Mouse (Mus musculus) heart, embryonic 16.5 days (tissue): ENCODE data around the gene B4galt3. TPM values are rescaled to one million over a fixed set of nuclear protein-coding genes. Genes with fewer than 3 reads are reported as not detected.

Source experiments
- ATAC-seq: fragments of 200-750 bp; cut with Nextera tagmentation; replicated peaks from 2 replicates; pipeline ENCODE4 v1.8.0; 2017; ENCODE audit warnings: moderate number of reproducible peaks; ENCODE audit not compliant: insufficient read depth, low FRiP score; ENCODE audit errors: extremely low read depth
- H3K27ac ChIP-seq: fragments of 300-500 bp; sonication (generic); 2 replicates; pipeline ENCODE4 v1.5.1; 2014; ENCODE audit warnings: mild to moderate bottlenecking, low read length, control low read depth, moderate library complexity
- H3K27me3 ChIP-seq: fragments of 300-500 bp; sonication (generic); 2 replicates; pipeline ENCODE4 v1.6.1; 2014; ENCODE audit warnings: low read length, mixed read lengths; ENCODE audit not compliant: control insufficient read depth, insufficient read depth
- H3K36me3 ChIP-seq: fragments of 300-500 bp; sonication (generic); 2 replicates; pipeline ENCODE4 v1.6.1; 2014; ENCODE audit not compliant: control insufficient read depth, insufficient read depth
- H3K4me1 ChIP-seq: fragments of 300-500 bp; sonication (generic); 2 replicates; pipeline ENCODE4 v1.6.1; 2014; ENCODE audit warnings: low read length, mixed read lengths; ENCODE audit not compliant: control insufficient read depth, insufficient read depth
- H3K4me2 ChIP-seq: fragments of 300-500 bp; sonication (generic); 2 replicates; pipeline ENCODE4 v1.6.1; 2014; ENCODE audit warnings: low read depth, mild to moderate bottlenecking, control low read depth, low read length
- H3K4me3 ChIP-seq: fragments of 300-500 bp; sonication (generic); 2 replicates; pipeline ENCODE4 v1.5.1; 2014; ENCODE audit warnings: mild to moderate bottlenecking, control low read depth, low read length
- H3K9ac ChIP-seq: fragments of 300-500 bp; sonication (generic); 2 replicates; pipeline ENCODE4 v1.6.1; 2014; ENCODE audit warnings: low read length, control low read depth
- H3K9me3 ChIP-seq: fragments of 300-500 bp; sonication (generic); replicated peaks from 2 replicates; pipeline ENCODE4 v1.6.1; 2016; ENCODE audit warnings: low read length; ENCODE audit not compliant: control insufficient read depth
- WGBS: fragments of 180-500 bp; shearing (Covaris S2); extraction: QIAGEN DNeasy Blood & Tissue Kit; methylation state at CpG from one replicate; pipeline ENCODE4 v1.1.7; 2014; 5-methylcytosine and 5-hydroxymethylcytosine counted together
- polyA plus RNA-seq: library from polyadenylated mRNA; unstranded; fragments of >200 nt; fragmentation: Nextera tagmentation; extraction: Ambion mirVana; gene quantifications from 2 replicates; pipeline ENCODE4 v1.2.1, GENCODE M21; 2015

Gene B4galt3
- polyA plus RNA-seq, result 47.5 and 54.9 TPM in 2 replicates

- peak; percentile 95 for ATAC-seq
- Histone ChIP-seq H3K36me3 (peaks cover 25% of the 10 kb centered on the region), H3K4me3 (peak within 1 kb of the TSS; percentile 93), H3K9ac (peak within 1 kb of the TSS; percentile 95), H3K9me3 (no peaks in the 10 kb centered on the region), H3K27ac (peak within 1 kb of the TSS; percentile 73), H3K4me1 (peaks cover 16% of the 10 kb centered on the region), H3K4me2 (peak within 1 kb of the TSS; percentile 100), H3K27me3 (no peaks in the 10 kb centered on the region)
- WGBS, result 4% methylated on average over 36 of the region's 36 CpGs
These were observed at the start of gene B4galt3 for GRCm38 (mm10) chr1:171269848-171270572. B4galt3 (plus strand) TSS chr1:171270328.

- Histone ChIP-seq H3K9ac (peak overlapping the region; percentile 78), H3K9me3 (no peaks in the 10 kb centered on the region), H3K4me2 (peak overlapping the region; percentile 79), H3K27me3 (no peaks in the 10 kb centered on the region), H3K36me3 (peaks cover 19% of the 10 kb centered on the region), H3K4me3 (peak overlapping the region; percentile 73), H3K4me1 (peaks cover 10% of the 10 kb centered on the region), H3K27ac (peak overlapping the region; percentile 24; the same call in 1 of the 2 replicates)
- 9% methylated on average over 10 of the region's 10 CpGs for WGBS
- 0 out of 2 replicates have a peak, but pooled peaks have one; percentile 2 for ATAC-seq
These were observed 49.3 kb upstream of the B4galt3 start for GRCm38 (mm10) chr1:171220871-171221270.

DNA sequence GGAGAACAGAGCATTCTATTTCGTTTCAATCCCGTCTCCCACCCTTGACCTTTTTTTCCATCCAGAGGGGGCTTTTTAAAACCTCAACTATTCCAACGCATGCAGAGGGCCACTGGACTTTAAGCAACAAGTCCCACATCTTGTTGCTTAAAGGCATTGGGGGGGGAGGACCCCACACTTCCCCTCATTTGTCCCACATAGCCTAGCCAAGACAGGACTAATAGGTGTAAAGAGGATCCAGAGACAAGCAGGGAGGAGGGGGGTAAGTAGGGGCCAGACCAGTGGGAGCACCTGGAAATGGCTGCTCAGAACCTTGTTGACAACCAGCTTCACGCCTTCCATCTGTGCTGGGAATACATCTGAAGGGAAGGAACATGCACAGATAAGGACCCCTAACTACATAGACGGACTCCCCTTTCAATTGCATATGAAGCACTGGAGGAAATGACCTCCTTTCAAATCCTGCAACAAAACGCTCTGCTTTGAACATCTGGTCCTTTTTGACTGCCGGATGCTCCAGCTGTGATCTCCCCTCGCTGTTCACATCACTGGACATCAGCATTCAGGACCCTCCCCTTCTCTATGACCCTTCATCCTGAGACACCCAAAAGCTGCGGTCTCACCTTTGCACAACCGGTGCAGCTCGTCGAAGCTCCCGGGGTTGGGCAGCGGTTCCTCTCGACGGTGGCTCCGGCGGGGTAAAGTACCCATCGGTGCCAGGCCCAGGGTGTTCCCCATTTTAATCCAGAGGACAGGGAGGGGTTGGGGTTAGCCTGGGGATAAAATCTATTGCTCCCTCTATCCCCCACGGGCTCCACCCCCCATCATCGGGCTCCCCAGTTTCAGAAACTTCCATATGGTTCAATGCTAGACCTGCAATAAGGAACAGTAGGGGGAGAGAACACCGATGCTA lies 48.6 kb upstream of the B4galt3 start:
- H3K4me2 ChIP-seq, result peak overlapping the region; percentile 79
- peak overlapping the region; percentile 78 for H3K9ac ChIP-seq
- peak overlapping the region; percentile 58 for H3K27ac ChIP-seq
- peaks cover 10% of the 10 kb centered on the region for H3K4me1 ChIP-seq
- 3% methylated on average over 22 of the region's 22 CpGs for WGBS
- peaks cover 19% of the 10 kb centered on the region for H3K36me3 ChIP-seq
- peak overlapping the region; percentile 73 for H3K4me3 ChIP-seq
- no peaks in the 10 kb centered on the region for H3K9me3 ChIP-seq
- H3K27me3 ChIP-seq, result no peaks in the 10 kb centered on the region
- ATAC-seq, result 0 out of 2 replicates have a peak, but pooled peaks have one; percentile 0

DNA sequence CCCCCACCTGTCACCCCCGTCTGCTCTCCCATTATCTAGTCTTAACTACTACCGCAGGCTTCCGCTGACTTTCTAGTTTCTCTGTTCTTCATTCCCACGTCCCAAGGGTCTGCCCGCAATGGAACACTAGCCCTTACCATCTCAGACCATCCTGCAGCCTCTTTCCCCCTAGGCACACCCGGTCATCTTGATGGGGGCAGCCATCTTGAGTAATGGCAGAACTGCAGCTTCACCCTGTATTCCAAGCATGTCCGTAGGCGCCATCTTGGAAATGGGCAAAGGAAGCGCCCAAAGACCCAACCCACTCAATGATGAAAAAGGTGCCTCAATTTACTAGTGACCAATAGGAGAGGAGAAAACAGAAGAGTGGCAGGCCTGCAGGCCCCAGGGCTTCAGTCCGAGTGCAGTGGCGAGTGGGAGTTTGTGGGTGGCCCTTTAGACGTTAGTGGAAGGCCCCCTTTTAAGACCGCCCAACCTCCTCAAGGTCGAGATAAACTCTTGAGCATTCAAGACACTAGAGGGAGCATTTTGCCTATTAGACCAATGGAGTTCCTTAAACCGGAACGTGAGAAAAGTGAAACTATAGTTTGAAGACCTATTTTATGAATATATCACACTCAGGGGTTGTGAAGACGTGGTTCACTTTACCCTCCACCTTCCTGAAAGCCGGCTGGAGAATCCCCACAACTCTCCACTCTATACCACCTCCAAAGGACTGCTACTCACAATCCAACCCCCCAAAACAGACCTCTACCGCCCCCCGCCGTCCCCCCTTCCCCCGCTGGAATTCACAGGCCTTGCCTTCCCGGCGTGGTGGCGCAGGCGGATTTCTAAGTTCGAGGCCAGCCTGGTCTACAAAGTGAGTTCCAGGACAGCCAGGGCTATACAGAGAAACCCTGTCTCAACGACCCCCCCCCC lies 47.6 kb upstream of the B4galt3 start, which contains the start of gene Tomm40l:
TSS of gene Tomm40l (minus strand) at position 277 of the 918 bp plus-strand sequence.
- Histone ChIP-seq H3K9me3 (no peaks in the 10 kb centered on the region), H3K4me3 (peak within 1 kb of the TSS; percentile 73), H3K4me2 (peak within 1 kb of the TSS; percentile 79), H3K36me3 (peaks cover 19% of the 10 kb centered on the region), H3K27me3 (no peaks in the 10 kb centered on the region), H3K4me1 (peaks cover 10% of the 10 kb centered on the region), H3K27ac (peak within 1 kb of the TSS; percentile 90), H3K9ac (peak within 1 kb of the TSS; percentile 78)
- WGBS, result 2% methylated on average over 28 of the region's 28 CpGs
- ATAC-seq, result peak; percentile 95

GRCm38 (mm10) chr1:171223168-171223567 lies 47.0 kb upstream of the B4galt3 start:
- no peak for ATAC-seq
- WGBS, result 81% methylated on average over 6 of the region's 6 CpGs
- peaks cover 10% of the 10 kb centered on the region for H3K4me1 ChIP-seq
- peak overlapping the region; percentile 69 for H3K9ac ChIP-seq
- H3K36me3 ChIP-seq, result peaks cover 19% of the 10 kb centered on the region
- peak overlapping the region; percentile 90 for H3K27ac ChIP-seq
- H3K4me3 ChIP-seq, result peak overlapping the region; percentile 51
- no peaks in the 10 kb centered on the region for H3K27me3 ChIP-seq
- H3K4me2 ChIP-seq, result peak overlapping the region; percentile 56
- H3K9me3 ChIP-seq, result no peaks in the 10 kb centered on the region

- no peak overlapping the region for H3K9ac ChIP-seq
- WGBS, result 58% methylated on average over 2 of the region's 2 CpGs
- no peaks in the 10 kb centered on the region for H3K27me3 ChIP-seq
- no peak overlapping the region for H3K27ac ChIP-seq
- H3K4me2 ChIP-seq, result no peak overlapping the region
- H3K4me1 ChIP-seq, result peaks cover 10% of the 10 kb centered on the region
- no peaks in the 10 kb centered on the region for H3K9me3 ChIP-seq
- peaks cover 15% of the 10 kb centered on the region for H3K36me3 ChIP-seq
- H3K4me3 ChIP-seq, result no peak overlapping the region
- no peak for ATAC-seq
These were observed 46.3 kb upstream of the B4galt3 start for GRCm38 (mm10) chr1:171223796-171224195.

- ATAC-seq, result no peak
- Histone ChIP-seq H3K4me2 (no peak within 1 kb of the TSS), H3K27ac (no peak within 1 kb of the TSS), H3K9me3 (no peaks in the 10 kb centered on the region), H3K36me3 (peaks cover 5% of the 10 kb centered on the region), H3K27me3 (no peaks in the 10 kb centered on the region), H3K9ac (no peak within 1 kb of the TSS), H3K4me1 (peaks cover 10% of the 10 kb centered on the region), H3K4me3 (no peak within 1 kb of the TSS)
- WGBS, result 78% methylated on average over 5 of the region's 5 CpGs
These were observed 45.3 kb upstream of the B4galt3 start, which contains the start of gene Apoa2 for GRCm38 (mm10) chr1:171224857-171225256. Apoa2 (plus strand) TSS chr1:171225054.

DNA sequence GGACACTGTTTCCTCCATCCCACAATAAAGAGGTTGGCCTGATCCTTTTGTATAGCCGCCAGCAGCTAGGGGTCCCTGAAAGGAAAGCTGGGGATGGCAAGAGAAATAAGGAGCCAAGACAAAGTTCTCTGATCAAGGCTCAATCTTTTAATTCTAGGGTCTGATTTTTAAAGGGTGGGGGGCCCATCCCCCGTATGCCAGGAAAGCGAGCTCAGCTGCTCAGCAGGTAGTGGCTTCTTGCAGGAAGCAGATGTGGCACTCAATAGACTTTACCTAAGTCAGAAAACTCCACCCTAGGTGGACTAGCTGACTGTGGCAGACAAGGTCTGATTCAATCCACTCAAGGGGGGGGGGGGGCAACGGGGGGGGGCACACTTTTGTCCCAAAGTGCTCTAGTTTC lies 43.3 kb upstream of the B4galt3 start:
- H3K4me3 ChIP-seq, result no peak overlapping the region
- 58% methylated on average over 4 of the region's 4 CpGs for WGBS
- no peaks in the 10 kb centered on the region for H3K9me3 ChIP-seq
- H3K9ac ChIP-seq, result no peak overlapping the region
- H3K27ac ChIP-seq, result no peak overlapping the region
- ATAC-seq, result no peak
- peaks cover 2% of the 10 kb centered on the region; the same call in 1 of the 2 replicates for H3K4me1 ChIP-seq
- no peak overlapping the region for H3K4me2 ChIP-seq
- no peaks in the 10 kb centered on the region for H3K27me3 ChIP-seq
- no peaks in the 10 kb centered on the region for H3K36me3 ChIP-seq
